Mouse (Mus musculus): ENCODE data around the gene Msl1. TPM values are rescaled to one million over a fixed set of nuclear protein-coding genes. Genes with fewer than 3 reads are reported as not detected.

Msl1 gene
- polyA plus RNA-seq, 1 experiment from 2014 or later, result 80.9 TPM

- H3K79me2 ChIP-seq (ENCODE audit: inconsistent target), result no peaks in the 10 kb centered on the region
- peaks cover 22% of the 10 kb centered on the region for H3K36me3 ChIP-seq (ENCODE audit: inconsistent target)
- 96% methylated on average over 25 of the region's 25 CpGs for WGBS (ENCODE audit: missing documents)
- no peak overlapping the region for H3K27ac ChIP-seq
- no peak overlapping the region for H3K4me3 ChIP-seq (ENCODE audit: inconsistent target)
These were observed 26.0 kb upstream of the Msl1 start for GRCm38 (mm10) chr11:98769007-98769954.

- Histone ChIP-seq H3K4me3 (ENCODE audit: inconsistent target) (no peak overlapping the region), H3K79me2 (ENCODE audit: inconsistent target) (no peaks in the 10 kb centered on the region), H3K27ac (no peak overlapping the region), H3K36me3 (ENCODE audit: inconsistent target) (peaks cover 22% of the 10 kb centered on the region)
- WGBS (ENCODE audit: missing documents), result 93% methylated on average over 20 of the region's 26 CpGs
These were observed 25.0 kb upstream of the Msl1 start for GRCm38 (mm10) chr11:98770096-98770975.

- H3K27ac ChIP-seq, result no peak overlapping the region
- no peak overlapping the region for H3K4me3 ChIP-seq (ENCODE audit: inconsistent target)
- WGBS (ENCODE audit: missing documents), result 96% methylated on average over 18 of the region's 18 CpGs
- H3K36me3 ChIP-seq (ENCODE audit: inconsistent target), result peaks cover 22% of the 10 kb centered on the region
- H3K79me2 ChIP-seq (ENCODE audit: inconsistent target), result no peaks in the 10 kb centered on the region
These were observed 24.2 kb upstream of the Msl1 start for GRCm38 (mm10) chr11:98771131-98771530.

DNA sequence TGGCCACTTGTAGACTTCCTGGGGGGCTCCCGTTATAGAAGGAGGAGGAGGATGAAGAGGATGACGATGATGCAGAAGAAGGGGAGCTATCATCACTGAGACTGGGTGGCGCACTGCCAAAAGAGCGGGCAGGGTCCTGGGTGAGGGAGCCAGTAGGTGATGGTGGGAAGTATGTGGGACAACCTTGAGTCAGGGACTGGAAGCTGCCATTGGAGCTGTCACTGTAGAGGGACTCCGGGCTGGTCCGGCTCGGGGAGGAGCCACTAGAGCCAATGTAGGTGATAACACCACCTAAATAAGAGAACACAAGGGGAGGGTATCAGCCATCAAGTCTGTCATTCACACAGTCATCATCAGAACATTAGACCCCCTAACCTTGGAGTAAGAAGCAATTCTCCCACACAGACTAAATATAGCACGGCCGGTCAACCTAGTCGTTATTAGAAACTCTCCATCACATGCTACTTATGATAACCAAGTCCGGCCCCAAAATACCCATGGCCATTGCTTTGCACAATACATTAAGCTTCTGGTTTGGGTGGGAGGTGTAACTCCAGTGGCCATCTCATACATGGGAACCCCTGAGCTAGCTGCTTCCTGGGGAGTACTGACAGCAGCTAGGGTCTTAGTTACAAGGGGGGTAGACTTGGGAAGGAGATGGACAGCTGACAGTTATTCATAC, 23.3 kb upstream of the Msl1 start:
- H3K4me3 ChIP-seq (ENCODE audit: inconsistent target), result no peak overlapping the region
- 88% methylated on average over 10 of the region's 11 CpGs for WGBS (ENCODE audit: missing documents)
- peaks cover 22% of the 10 kb centered on the region for H3K36me3 ChIP-seq (ENCODE audit: inconsistent target)
- H3K79me2 ChIP-seq (ENCODE audit: inconsistent target), result no peaks in the 10 kb centered on the region
- H3K27ac ChIP-seq, result no peak overlapping the region

- H3K36me3 ChIP-seq (ENCODE audit: inconsistent target), result peaks cover 22% of the 10 kb centered on the region
- 0 out of 2 replicates have a peak overlapping the region, but pooled peaks have one; percentile 39 for H3K27ac ChIP-seq
- no peak overlapping the region for H3K4me3 ChIP-seq (ENCODE audit: inconsistent target)
- no peaks in the 10 kb centered on the region for H3K79me2 ChIP-seq (ENCODE audit: inconsistent target)
- WGBS (ENCODE audit: missing documents), result 66% methylated on average over 8 of the region's 8 CpGs
These were observed 22.6 kb upstream of the Msl1 start for GRCm38 (mm10) chr11:98772667-98773171.

GRCm38 (mm10) chr11:98773635-98774295, 21.6 kb upstream of the Msl1 start:
- peaks cover 22% of the 10 kb centered on the region for H3K36me3 ChIP-seq (ENCODE audit: inconsistent target)
- H3K27ac ChIP-seq, result peak overlapping the region; percentile 93
- H3K4me3 ChIP-seq (ENCODE audit: inconsistent target), result peak overlapping the region; percentile 73
- WGBS (ENCODE audit: missing documents), result 2% methylated on average over 35 of the region's 37 CpGs
- no peaks in the 10 kb centered on the region for H3K79me2 ChIP-seq (ENCODE audit: inconsistent target)

GRCm38 (mm10) chr11:98774582-98775347, 20.6 kb upstream of the Msl1 start, which contains the start of gene Nr1d1:
TSS of gene Nr1d1 (minus strand) at chr11:98775333.
- Histone ChIP-seq H3K4me3 (ENCODE audit: inconsistent target) (peak within 1 kb of the TSS; percentile 73), H3K27ac (peak within 1 kb of the TSS; percentile 93)
- WGBS (ENCODE audit: missing documents), result 0% methylated on average over 22 of the region's 22 CpGs

DNA sequence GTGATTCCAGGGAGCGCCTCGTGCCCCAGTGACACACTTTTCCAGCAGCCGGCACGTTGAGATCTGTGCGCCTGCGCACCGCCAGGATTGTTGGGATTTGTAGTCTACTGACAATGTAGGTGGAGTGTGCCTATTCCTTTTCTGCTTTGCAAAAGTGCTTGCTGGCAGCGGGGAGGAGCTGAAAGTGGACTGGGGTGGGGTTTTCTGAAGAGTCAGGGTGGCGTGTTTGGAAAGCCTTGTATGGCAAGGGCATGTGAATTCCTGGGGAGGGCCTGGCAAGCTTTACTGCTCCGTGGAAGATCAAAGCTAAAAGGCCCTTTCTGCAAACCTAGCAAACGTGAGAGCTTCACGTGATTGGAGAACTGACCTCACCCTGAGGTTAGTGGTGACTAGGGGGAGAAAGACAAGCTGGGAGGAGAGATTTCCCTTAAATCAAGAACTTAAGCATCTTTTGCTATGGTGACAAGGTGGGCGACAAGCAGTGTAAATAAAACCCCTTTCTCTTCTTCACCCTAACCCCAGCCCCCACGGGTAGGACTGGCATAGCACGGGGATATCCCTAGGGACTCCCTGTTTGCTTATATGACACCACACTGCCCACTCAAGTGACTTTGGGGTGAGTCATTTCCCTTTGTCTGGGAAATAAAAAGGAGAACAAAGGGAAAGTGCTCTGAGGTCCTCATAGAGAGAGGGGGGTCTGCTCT, 19.8 kb upstream of the Msl1 start:
- no peaks in the 10 kb centered on the region for H3K79me2 ChIP-seq (ENCODE audit: inconsistent target)
- peak overlapping the region; percentile 93 for H3K27ac ChIP-seq
- H3K4me3 ChIP-seq (ENCODE audit: inconsistent target), result peak overlapping the region; percentile 73
- WGBS (ENCODE audit: missing documents), result 0% methylated on average over 15 of the region's 15 CpGs
- peaks cover 8% of the 10 kb centered on the region; the same call in 1 of the 2 replicates for H3K36me3 ChIP-seq (ENCODE audit: inconsistent target)

More at GRCm38 (mm10) chr11:98774582-98775347, 20.6 kb upstream of the Msl1 start, which contains the start of gene Nr1d1:
- Histone ChIP-seq H3K36me3 (ENCODE audit: inconsistent target) (peaks cover 16% of the 10 kb centered on the region; the same call in 1 of the 2 replicates), H3K79me2 (ENCODE audit: inconsistent target) (no peaks in the 10 kb centered on the region)

- WGBS (ENCODE audit: missing documents), result 36% methylated on average over 12 of the region's 12 CpGs
- peak overlapping the region; percentile 93 for H3K27ac ChIP-seq
- H3K4me3 ChIP-seq (ENCODE audit: inconsistent target), result peak overlapping the region; percentile 73; the same call in 1 of the 2 replicates
- 0 out of 2 replicates have a peak, but pooled peaks cover 5% of the 10 kb centered on the region for H3K36me3 ChIP-seq (ENCODE audit: inconsistent target)
- no peaks in the 10 kb centered on the region for H3K79me2 ChIP-seq (ENCODE audit: inconsistent target)
These were observed 19.1 kb upstream of the Msl1 start for GRCm38 (mm10) chr11:98776052-98776764.

DNA sequence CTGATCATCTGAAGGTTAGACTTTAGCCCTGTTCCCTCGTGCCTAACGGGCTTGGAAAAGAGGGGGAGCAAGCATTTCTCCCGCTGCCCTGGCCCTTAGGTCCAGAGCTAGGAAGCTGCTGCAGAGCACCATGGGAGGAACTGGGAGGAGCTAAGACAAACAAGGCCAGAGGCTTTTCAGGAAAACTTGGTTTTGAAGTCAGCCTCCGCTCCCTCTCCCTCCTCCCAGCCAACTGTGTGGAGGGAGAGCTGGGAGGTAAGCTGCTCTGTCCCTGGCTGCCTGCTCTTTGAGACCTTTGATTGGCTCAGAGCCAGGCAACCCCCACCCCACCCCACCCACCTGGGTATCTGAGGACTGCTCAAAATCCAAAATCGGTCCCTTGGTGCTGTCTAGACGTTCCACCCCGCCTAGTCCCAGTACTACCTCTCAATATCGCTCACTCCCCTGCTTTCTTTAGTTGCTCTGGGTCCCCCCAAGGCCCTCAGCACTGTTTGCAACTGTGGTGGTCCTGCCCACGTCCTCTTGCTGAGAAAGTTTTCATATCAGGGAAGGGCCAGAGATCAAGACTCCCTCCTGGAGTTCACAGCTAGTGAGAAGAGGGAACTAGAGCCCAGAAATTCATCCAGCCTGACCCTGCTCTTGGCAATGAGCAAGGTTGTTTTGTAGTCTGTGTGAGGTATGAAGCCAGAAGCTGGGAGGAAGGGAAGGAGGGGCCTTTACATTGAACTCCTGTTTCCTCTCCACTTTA, 18.3 kb upstream of the Msl1 start:
- H3K4me3 ChIP-seq (ENCODE audit: inconsistent target), result no peak overlapping the region
- 33% methylated on average over 7 of the region's 9 CpGs for WGBS (ENCODE audit: missing documents)
- H3K79me2 ChIP-seq (ENCODE audit: inconsistent target), result no peaks in the 10 kb centered on the region
- H3K27ac ChIP-seq, result peak overlapping the region; percentile 93
- no peaks in the 10 kb centered on the region for H3K36me3 ChIP-seq (ENCODE audit: inconsistent target)

DNA sequence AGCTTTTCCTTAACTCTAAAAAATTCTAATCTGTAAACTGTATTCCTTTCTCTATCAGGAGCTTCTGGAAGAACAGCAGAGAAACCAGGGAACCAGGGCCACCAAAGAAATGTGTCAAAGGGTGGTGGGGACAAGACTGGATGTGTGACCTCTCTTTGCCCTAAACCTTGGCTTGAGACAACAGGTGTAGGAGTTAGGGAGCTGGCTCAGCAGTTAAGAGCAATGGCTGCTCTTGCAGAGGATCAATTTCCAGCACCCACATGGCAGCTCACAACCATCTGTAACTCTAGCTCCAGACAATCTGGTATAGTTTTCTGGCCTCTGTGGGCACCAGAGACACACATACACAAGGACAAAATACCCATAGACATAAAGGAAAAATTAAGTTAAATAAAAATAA, 17.4 kb upstream of the Msl1 start:
- no peak overlapping the region for H3K27ac ChIP-seq

More for the DNA sequence above, 17.4 kb upstream of the Msl1 start:
- Histone ChIP-seq H3K79me2 (ENCODE audit: inconsistent target) (no peaks in the 10 kb centered on the region), H3K36me3 (ENCODE audit: inconsistent target) (no peaks in the 10 kb centered on the region), H3K4me3 (ENCODE audit: inconsistent target) (no peak overlapping the region)
